Mouse (Mus musculus) embryonic facial prominence, embryonic 13.5 days (tissue): Measurements from ENCODE around the gene Fbxw4. TPM values are rescaled to one million over a fixed set of nuclear protein-coding genes. Genes with fewer than 3 reads are reported as not detected.

Experiments
- ATAC-seq: fragments of 200-750 bp; cut with Nextera tagmentation; 2 replicates; pipeline ENCODE4 v1.8.0; 2017; ENCODE audit warnings: low read depth; ENCODE audit not compliant: insufficient number of reproducible peaks, insufficient read depth, low FRiP score, low TSS enrichment
- H3K27ac ChIP-seq: fragments of 300-500 bp; sonication (generic); 2 replicates; pipeline ENCODE4 v1.5.1; 2015; ENCODE audit warnings: moderate library complexity, mild to moderate bottlenecking, inconsistent platforms
- H3K27me3 ChIP-seq: fragments of 300-500 bp; sonication (generic); 2 replicates; pipeline ENCODE4 v1.6.1; 2015; ENCODE audit warnings: mild to moderate bottlenecking, inconsistent platforms
- H3K36me3 ChIP-seq: fragments of 300-500 bp; sonication (generic); 2 replicates; pipeline ENCODE4 v1.6.1; 2015; ENCODE audit warnings: mild to moderate bottlenecking, inconsistent platforms
- H3K4me1 ChIP-seq: fragments of 300-500 bp; sonication (generic); 2 replicates; pipeline ENCODE4 v1.6.1; 2015; ENCODE audit warnings: inconsistent platforms
- H3K4me2 ChIP-seq: fragments of 300-500 bp; sonication (generic); 2 replicates; pipeline ENCODE4 v1.6.1; 2015; ENCODE audit warnings: moderate library complexity, mild to moderate bottlenecking, inconsistent platforms
- H3K4me3 ChIP-seq: fragments of 300-500 bp; sonication (generic); 2 replicates; pipeline ENCODE4 v1.5.1; 2015; ENCODE audit warnings: mild to moderate bottlenecking, inconsistent platforms
- H3K9ac ChIP-seq: fragments of 300-500 bp; sonication (generic); 2 replicates; pipeline ENCODE4 v1.6.1; 2015; ENCODE audit warnings: mild to moderate bottlenecking, inconsistent platforms
- H3K9me3 ChIP-seq: fragments of 300-500 bp; sonication (generic); 2 replicates; pipeline ENCODE4 v1.6.1; 2016; ENCODE audit warnings: inconsistent platforms
- WGBS: fragments of 180-500 bp; shearing (Covaris S2); methylation state at CpG from one replicate; pipeline ENCODE4 v1.1.7; 2015; ENCODE audit warnings: mixed read lengths; 5-methylcytosine and 5-hydroxymethylcytosine counted together
- polyA plus RNA-seq: library from polyadenylated mRNA; unstranded; fragments of >200 nt; fragmentation: Nextera tagmentation; extraction: Ambion mirVana; gene quantifications from 2 replicates; pipeline ENCODE4 v1.2.1, GENCODE M21; 2015

The Fbxw4 gene
- polyA plus RNA-seq, 1 experiment from 2014 or later = 6.9 TPM

GRCm38 (mm10) chr19:45675720-45676581 lies 15.8 kb upstream of the Fbxw4 start:
- H3K9ac ChIP-seq = peak overlapping the region; percentile 7; the same call in 1 of the 2 replicates
- WGBS = under 1% methylated on average over 38 of the region's 38 CpGs

GRCm38 (mm10) chr19:45675196-45675595 lies 15.1 kb upstream of the Fbxw4 start:
- Histone ChIP-seq H3K4me3 (no peak overlapping the region), H3K9me3 (no peaks in the 10 kb centered on the region), H3K27ac (no peak overlapping the region), H3K4me2 (no peak overlapping the region), H3K27me3 (peaks cover 49% of the 10 kb centered on the region), H3K9ac (no peak overlapping the region), H3K36me3 (no peaks in the 10 kb centered on the region), H3K4me1 (peaks cover 14% of the 10 kb centered on the region)
- 21% methylated on average over 5 of the region's 5 CpGs for WGBS
- ATAC-seq = no peak

More at GRCm38 (mm10) chr19:45675720-45676581, 15.8 kb upstream of the Fbxw4 start:
- H3K4me1 ChIP-seq = peaks cover 14% of the 10 kb centered on the region
- peaks cover 49% of the 10 kb centered on the region for H3K27me3 ChIP-seq
- no peaks in the 10 kb centered on the region for H3K36me3 ChIP-seq
- H3K4me3 ChIP-seq = peak overlapping the region; percentile 39
- no peak overlapping the region for H3K27ac ChIP-seq
- H3K9me3 ChIP-seq = no peaks in the 10 kb centered on the region
- H3K4me2 ChIP-seq = peak overlapping the region; percentile 64
- ATAC-seq = no peak

GRCm38 (mm10) chr19:45672971-45673370 lies 12.9 kb upstream of the Fbxw4 start:
- no peaks in the 10 kb centered on the region for H3K36me3 ChIP-seq
- no peak overlapping the region for H3K4me2 ChIP-seq
- H3K4me3 ChIP-seq = no peak overlapping the region
- no peaks in the 10 kb centered on the region for H3K9me3 ChIP-seq
- H3K27me3 ChIP-seq = peaks cover 46% of the 10 kb centered on the region
- 80% methylated on average over 9 of the region's 9 CpGs for WGBS
- no peak overlapping the region for H3K9ac ChIP-seq
- peaks cover 14% of the 10 kb centered on the region for H3K4me1 ChIP-seq
- H3K27ac ChIP-seq = no peak overlapping the region
- ATAC-seq = no peak

GRCm38 (mm10) chr19:45668986-45669385 lies 8.9 kb upstream of the Fbxw4 start:
- H3K9me3 ChIP-seq = no peaks in the 10 kb centered on the region
- H3K27ac ChIP-seq = no peak overlapping the region
- H3K4me2 ChIP-seq = no peak overlapping the region
- no peaks in the 10 kb centered on the region for H3K4me1 ChIP-seq
- H3K9ac ChIP-seq = no peak overlapping the region
- H3K27me3 ChIP-seq = peaks cover 17% of the 10 kb centered on the region
- no peak for ATAC-seq
- no peaks in the 10 kb centered on the region for H3K36me3 ChIP-seq
- 92% methylated on average over 4 of the region's 4 CpGs for WGBS
- H3K4me3 ChIP-seq = no peak overlapping the region

GRCm38 (mm10) chr19:45663851-45664250 lies 3.7 kb upstream of the Fbxw4 start:
- peaks cover 13% of the 10 kb centered on the region for H3K4me1 ChIP-seq
- H3K4me3 ChIP-seq = no peak overlapping the region
- ATAC-seq = no peak
- no peak overlapping the region for H3K4me2 ChIP-seq
- no peaks in the 10 kb centered on the region for H3K27me3 ChIP-seq
- H3K9ac ChIP-seq = no peak overlapping the region
- no peaks in the 10 kb centered on the region for H3K9me3 ChIP-seq
- no peaks in the 10 kb centered on the region for H3K36me3 ChIP-seq
- WGBS = 55% methylated on average over 2 of the region's 2 CpGs
- H3K27ac ChIP-seq = no peak overlapping the region

- Histone ChIP-seq H3K9me3 (no peaks in the 10 kb centered on the region), H3K27ac (peak overlapping the region; percentile 95), H3K4me3 (peak overlapping the region; percentile 76), H3K9ac (peak overlapping the region; percentile 93), H3K27me3 (no peaks in the 10 kb centered on the region), H3K4me2 (peak overlapping the region; percentile 85), H3K36me3 (no peaks in the 10 kb centered on the region), H3K4me1 (peaks cover 34% of the 10 kb centered on the region)
- WGBS = 13% methylated on average over 18 of the region's 18 CpGs
- ATAC-seq = no peak
Observed at GRCm38 (mm10) chr19:45660503-45660790, 335 bp upstream of the Fbxw4 start.

- ATAC-seq = no peak
Observed at GRCm38 (mm10) chr19:45659301-45659737, 793 bp downstream of the Fbxw4 start.

GRCm38 (mm10) chr19:45658556-45659268 lies 1.4 kb downstream of the Fbxw4 start:
- peaks cover 36% of the 10 kb centered on the region for H3K4me1 ChIP-seq
- peak overlapping the region; percentile 93 for H3K9ac ChIP-seq

More at GRCm38 (mm10) chr19:45659301-45659737, 793 bp downstream of the Fbxw4 start:
- under 1% methylated on average over 18 of the region's 18 CpGs for WGBS
- H3K4me2 ChIP-seq = peak overlapping the region; percentile 85
- no peaks in the 10 kb centered on the region for H3K9me3 ChIP-seq
- peak overlapping the region; percentile 95 for H3K27ac ChIP-seq
- no peaks in the 10 kb centered on the region for H3K36me3 ChIP-seq
- no peaks in the 10 kb centered on the region for H3K27me3 ChIP-seq
- H3K9ac ChIP-seq = peak overlapping the region; percentile 93
- H3K4me1 ChIP-seq = peaks cover 36% of the 10 kb centered on the region
- peak overlapping the region; percentile 76 for H3K4me3 ChIP-seq

GRCm38 (mm10) chr19:45657828-45658227 lies 2.3 kb downstream of the Fbxw4 start:
- Histone ChIP-seq H3K27ac (no peak overlapping the region), H3K9me3 (no peaks in the 10 kb centered on the region), H3K36me3 (no peaks in the 10 kb centered on the region), H3K27me3 (no peaks in the 10 kb centered on the region), H3K4me3 (no peak overlapping the region), H3K4me1 (peaks cover 43% of the 10 kb centered on the region), H3K9ac (no peak overlapping the region), H3K4me2 (no peak overlapping the region)
- no peak for ATAC-seq
- WGBS = 78% methylated on average over 1 of the region's 1 CpGs

More at GRCm38 (mm10) chr19:45658556-45659268, 1.4 kb downstream of the Fbxw4 start:
- no peaks in the 10 kb centered on the region for H3K27me3 ChIP-seq
- ATAC-seq = no peak
- H3K36me3 ChIP-seq = no peaks in the 10 kb centered on the region
- H3K4me3 ChIP-seq = peak overlapping the region; percentile 76
- H3K27ac ChIP-seq = no peak overlapping the region; the same call in 1 of the 2 replicates
- H3K4me2 ChIP-seq = peak overlapping the region; percentile 85
- no peaks in the 10 kb centered on the region for H3K9me3 ChIP-seq
- WGBS = 54% methylated on average over 10 of the region's 10 CpGs

GRCm38 (mm10) chr19:45656810-45657595 lies 3.1 kb downstream of the Fbxw4 start:
- no peak overlapping the region for H3K4me2 ChIP-seq
- WGBS = 64% methylated on average over 8 of the region's 8 CpGs
- H3K27me3 ChIP-seq = no peaks in the 10 kb centered on the region
- no peaks in the 10 kb centered on the region for H3K36me3 ChIP-seq
- no peak for ATAC-seq
- H3K4me3 ChIP-seq = no peak overlapping the region
- H3K9me3 ChIP-seq = no peaks in the 10 kb centered on the region
- no peak overlapping the region for H3K9ac ChIP-seq
- peaks cover 50% of the 10 kb centered on the region for H3K4me1 ChIP-seq
- 0 out of 2 replicates have a peak overlapping the region, but pooled peaks have one; percentile 13 for H3K27ac ChIP-seq

GRCm38 (mm10) chr19:45655870-45656269 lies 4.2 kb downstream of the Fbxw4 start:
- no peak overlapping the region for H3K27ac ChIP-seq
- ATAC-seq = no peak
- H3K27me3 ChIP-seq = no peaks in the 10 kb centered on the region
- peak overlapping the region; percentile 27; the same call in 1 of the 2 replicates for H3K9ac ChIP-seq
- no peaks in the 10 kb centered on the region for H3K36me3 ChIP-seq
- H3K4me1 ChIP-seq = peaks cover 56% of the 10 kb centered on the region
- whole genome bisulfite sequencing = 53% methylated on average over 8 of the region's 8 CpGs
- H3K4me2 ChIP-seq = peak overlapping the region; percentile 16; the same call in 1 of the 2 replicates
- H3K9me3 ChIP-seq = no peaks in the 10 kb centered on the region
- no peak overlapping the region for H3K4me3 ChIP-seq
